Mouse (Mus musculus): ENCODE measurements around the gene Psmc5.

- TF ChIP-seq POLR2A (IDR thresholded peaks at IDR 0.05; ENCODE audit: borderline replicate concordance, low read depth, low read length) (no peak), CTCF (IDR thresholded peaks at IDR 0.05; ENCODE audit: low read depth, low read length) (no peak)
These were observed 54.2 kb downstream of the Psmc5 start for GRCm38 (mm10) chr11:106310123-106310522.
